Mouse (Mus musculus) lung, embryonic 14.5 days (tissue): ENCODE data around the gene Secisbp2l. TPM values are rescaled to one million over a fixed set of nuclear protein-coding genes. Genes with fewer than 3 reads are reported as not detected.

Experiments used
- ATAC-seq: fragments of 200-750 bp; cut with Nextera tagmentation; 2 replicates; pipeline ENCODE4 v1.8.0; 2017; ENCODE audit warnings: mild to moderate bottlenecking, moderate TSS enrichment, moderate library complexity; ENCODE audit not compliant: insufficient read depth
- DNase-seq: peaks from one replicate; pipeline ENCODE4 v3.0.0-alpha.2; 2015
- H3K27ac ChIP-seq: fragments of 300-500 bp; sonication (generic); 2 replicates; pipeline ENCODE4 v1.5.1; 2014; ENCODE audit warnings: low read depth, mild to moderate bottlenecking, moderate library complexity
- H3K27me3 ChIP-seq: fragments of 300-500 bp; sonication (generic); 2 replicates; pipeline ENCODE4 v1.6.1; 2014; ENCODE audit warnings: low read length, control low read depth; ENCODE audit not compliant: insufficient read depth
- H3K36me3 ChIP-seq: fragments of 300-500 bp; sonication (generic); 2 replicates; pipeline ENCODE4 v1.6.1; 2014; ENCODE audit warnings: control low read depth; ENCODE audit not compliant: insufficient read depth
- H3K4me1 ChIP-seq: fragments of 300-500 bp; sonication (generic); 2 replicates; pipeline ENCODE4 v1.6.1; 2014; ENCODE audit warnings: antibody characterized with exemption, control low read depth; ENCODE audit not compliant: insufficient read depth
- H3K4me2 ChIP-seq: fragments of 300-500 bp; sonication (generic); 2 replicates; pipeline ENCODE4 v1.6.1; 2014; ENCODE audit warnings: mild to moderate bottlenecking
- H3K4me3 ChIP-seq: fragments of 300-500 bp; sonication (generic); 2 replicates; pipeline ENCODE4 v1.5.1; 2014; ENCODE audit warnings: low read depth, low read length
- H3K9ac ChIP-seq: fragments of 300-500 bp; sonication (generic); 2 replicates; pipeline ENCODE4 v1.6.1; 2014
- H3K9me3 ChIP-seq: fragments of 300-500 bp; sonication (generic); 2 replicates; pipeline ENCODE4 v1.6.1; 2016; ENCODE audit warnings: low read depth, low read length, control low read depth
- CTCF ChIP-seq: IDR thresholded peaks from 2 replicates; pipeline ENCODE4 v1.5.1; 2016; ENCODE audit warnings: antibody characterized with exemption, low read depth
- WGBS: fragments of 180-500 bp; shearing (Covaris S2); extraction: QIAGEN DNeasy Blood & Tissue Kit; methylation state at CpG from one replicate; pipeline ENCODE4 v1.1.7; 2014; 5-methylcytosine and 5-hydroxymethylcytosine counted together
- polyA plus RNA-seq: library from polyadenylated mRNA; unstranded; fragments of >200 nt; fragmentation: Nextera tagmentation; extraction: Ambion mirVana; gene quantifications from 2 replicates; pipeline ENCODE4 v1.2.1, GENCODE M21; 2014

The Secisbp2l gene
- polyA plus RNA-seq, 1 experiment from 2014 or later: 22.6 TPM

DNA sequence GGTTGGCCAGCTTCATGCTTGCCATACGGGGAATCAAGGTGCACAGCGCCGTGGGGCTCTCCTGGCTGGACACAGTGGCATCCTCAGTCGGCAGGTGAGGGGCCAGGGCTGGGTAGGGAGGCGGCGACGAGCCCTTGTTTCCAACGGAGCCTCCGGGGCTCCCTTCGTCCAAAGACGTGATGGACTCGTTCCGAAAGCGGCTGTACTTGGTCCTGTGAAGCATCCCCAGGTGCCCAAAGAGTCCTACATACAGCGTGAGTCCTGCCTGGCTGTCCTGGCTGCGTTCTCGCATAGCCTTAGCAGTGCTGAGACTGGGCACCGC is 59.6 kb downstream of the Secisbp2l start:
- H3K4me1 ChIP-seq: 0 out of 2 replicates have a peak, but pooled peaks cover 3% of the 10 kb centered on the region
- no peak for TF ChIP-seq CTCF
- H3K4me2 ChIP-seq: peak overlapping the region; percentile 93
- 2% methylated on average over 18 of the region's 18 CpGs for WGBS
- H3K27ac ChIP-seq: no peak overlapping the region
- no peak for DNase-seq
- peak overlapping the region; percentile 44 for H3K4me3 ChIP-seq
- H3K27me3 ChIP-seq: peaks cover 28% of the 10 kb centered on the region
- no peaks in the 10 kb centered on the region for H3K9me3 ChIP-seq
- no peaks in the 10 kb centered on the region for H3K36me3 ChIP-seq
- no peak for ATAC-seq
- H3K9ac ChIP-seq: peak overlapping the region; percentile 44; the same call in 1 of the 2 replicates

DNA sequence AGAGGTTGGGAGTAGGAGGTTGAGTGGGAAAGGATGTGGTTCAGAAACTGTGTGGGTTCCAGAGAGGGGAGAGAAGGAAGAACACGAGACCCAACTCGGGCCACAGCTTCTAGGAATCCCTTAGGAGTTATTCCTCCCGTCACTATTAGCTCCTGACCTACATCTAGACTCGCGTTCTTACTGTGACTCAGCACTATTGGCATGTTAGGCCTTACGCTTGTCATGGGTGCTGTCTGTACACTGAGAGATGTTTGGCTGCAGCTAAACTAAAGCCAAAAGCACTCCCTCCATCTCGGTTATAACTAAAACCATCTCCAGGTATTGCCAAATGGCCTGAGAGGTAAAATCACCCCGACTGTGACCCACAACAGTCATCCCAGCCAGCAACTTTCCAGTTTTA is 66.1 kb downstream of the Secisbp2l start:
- H3K9ac ChIP-seq: no peak overlapping the region
- H3K9me3 ChIP-seq: no peaks in the 10 kb centered on the region
- H3K4me1 ChIP-seq: no peaks in the 10 kb centered on the region
- no peak overlapping the region for H3K27ac ChIP-seq
- ATAC-seq (no peak), DNase-seq (no peak)
- whole genome bisulfite sequencing: 74% methylated on average over 8 of the region's 8 CpGs
- H3K36me3 ChIP-seq: no peaks in the 10 kb centered on the region
- peaks cover 5% of the 10 kb centered on the region for H3K27me3 ChIP-seq
- no peak overlapping the region for H3K4me3 ChIP-seq
- no peak overlapping the region for H3K4me2 ChIP-seq
- TF ChIP-seq CTCF: no peak

DNA sequence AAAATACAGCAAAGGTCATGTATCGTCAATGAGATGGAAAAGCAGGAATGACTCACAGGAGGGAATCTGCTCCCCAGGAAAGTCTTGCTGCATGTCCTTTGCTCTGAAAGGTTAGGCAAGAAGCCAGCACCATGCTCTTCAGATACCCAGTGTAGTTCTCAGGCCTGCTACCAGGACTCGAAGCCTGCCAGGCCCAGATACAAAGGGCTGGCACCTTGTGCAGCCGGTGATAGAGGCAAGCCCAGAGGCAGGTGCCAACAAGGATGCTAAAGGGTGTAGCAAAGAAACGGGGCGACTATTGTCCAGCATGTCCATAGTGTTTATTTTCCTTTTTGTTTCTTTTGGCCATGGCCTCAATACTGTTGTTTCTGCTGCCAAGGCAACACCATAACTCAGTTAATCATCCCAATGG is 76.2 kb downstream of the Secisbp2l start:
- Histone ChIP-seq H3K9ac (no peak overlapping the region), H3K4me3 (no peak overlapping the region), H3K27ac (no peak overlapping the region), H3K9me3 (no peaks in the 10 kb centered on the region), H3K4me1 (0 out of 2 replicates have a peak, but pooled peaks cover 2% of the 10 kb centered on the region), H3K36me3 (no peaks in the 10 kb centered on the region), H3K27me3 (no peaks in the 10 kb centered on the region), H3K4me2 (no peak overlapping the region)
- TF ChIP-seq CTCF: no peak
- ATAC-seq (no peak), DNase-seq (no peak)
- 63% methylated on average over 5 of the region's 5 CpGs for WGBS

GRCm38 (mm10) chr2:125704907-125705631 is 77.6 kb downstream of the Secisbp2l start:
- 60% methylated on average over 12 of the region's 12 CpGs for WGBS
- no peak overlapping the region for H3K4me3 ChIP-seq
- H3K4me1 ChIP-seq: 0 out of 2 replicates have a peak, but pooled peaks cover 2% of the 10 kb centered on the region
- DNase-seq: no peak
- H3K36me3 ChIP-seq: no peaks in the 10 kb centered on the region
- no peak overlapping the region for H3K27ac ChIP-seq
- H3K9me3 ChIP-seq: no peaks in the 10 kb centered on the region
- ATAC-seq: no peak
- H3K27me3 ChIP-seq: no peaks in the 10 kb centered on the region
- no peak for TF ChIP-seq CTCF
- no peak overlapping the region for H3K4me2 ChIP-seq
- H3K9ac ChIP-seq: no peak overlapping the region

DNA sequence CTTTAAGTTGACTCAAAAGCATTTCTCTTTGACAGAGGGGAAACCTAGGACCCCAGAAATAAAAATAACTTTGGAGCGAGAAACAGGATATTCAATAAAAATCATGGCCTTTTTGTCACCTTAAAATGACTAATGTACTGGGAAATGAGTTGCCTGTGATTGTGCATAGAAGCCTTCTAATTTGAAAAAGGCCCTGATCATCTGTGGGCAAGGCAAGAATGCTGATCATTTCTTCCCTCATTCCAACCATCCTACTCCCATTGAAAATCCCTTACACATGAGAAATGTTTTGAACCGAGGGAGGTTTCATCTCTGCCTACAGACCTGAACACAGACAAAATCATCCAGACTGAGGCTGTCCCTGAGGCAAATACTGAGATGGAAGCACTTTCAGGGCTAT is 79.8 kb downstream of the Secisbp2l start:
- Histone ChIP-seq H3K27ac (no peak overlapping the region), H3K36me3 (no peaks in the 10 kb centered on the region), H3K4me1 (0 out of 2 replicates have a peak, but pooled peaks cover 2% of the 10 kb centered on the region), H3K4me2 (no peak overlapping the region), H3K9me3 (no peaks in the 10 kb centered on the region), H3K9ac (no peak overlapping the region), H3K27me3 (no peaks in the 10 kb centered on the region), H3K4me3 (no peak overlapping the region)
- no peak for DNase-seq
- no peak for TF ChIP-seq CTCF
- no peak for ATAC-seq
- WGBS: 72% methylated on average over 2 of the region's 2 CpGs

GRCm38 (mm10) chr2:125701606-125702005 is 81.1 kb downstream of the Secisbp2l start:
- Histone ChIP-seq H3K4me2 (no peak overlapping the region), H3K4me3 (no peak overlapping the region), H3K27me3 (no peaks in the 10 kb centered on the region), H3K36me3 (no peaks in the 10 kb centered on the region), H3K4me1 (0 out of 2 replicates have a peak, but pooled peaks cover 2% of the 10 kb centered on the region), H3K27ac (no peak overlapping the region), H3K9ac (no peak overlapping the region), H3K9me3 (no peaks in the 10 kb centered on the region)
- ATAC-seq (no peak), DNase-seq (no peak)
- no peak for TF ChIP-seq CTCF
- 69% methylated on average over 2 of the region's 2 CpGs for WGBS

DNA sequence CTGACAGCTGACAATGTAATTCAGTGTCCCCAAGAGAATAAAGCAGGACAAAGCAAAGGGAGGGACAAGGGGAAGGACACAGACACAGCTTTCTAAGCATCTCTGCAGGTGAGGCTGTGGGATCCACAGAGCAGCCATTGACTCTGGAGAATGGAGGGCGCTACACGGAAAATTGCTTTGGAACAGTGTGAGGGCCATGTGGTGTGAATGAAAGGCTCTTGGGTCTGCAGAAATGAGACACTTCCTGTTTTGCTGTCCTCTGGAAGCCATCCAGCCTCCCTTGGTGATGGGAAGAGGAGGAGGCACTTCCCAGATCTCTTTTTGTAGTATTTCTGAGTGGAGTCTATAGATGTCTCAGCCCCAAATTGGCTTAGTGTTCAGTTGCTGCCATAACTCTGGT is 86.5 kb downstream of the Secisbp2l start:
- H3K27ac ChIP-seq: peak overlapping the region; percentile 42; the same call in 1 of the 2 replicates
- no peak for TF ChIP-seq CTCF

More for the DNA sequence above, 86.5 kb downstream of the Secisbp2l start:
- DNase-seq (peak; percentile 63), ATAC-seq (peak; percentile 41; the same call in 1 of the 2 replicates)
- WGBS: 59% methylated on average over 2 of the region's 2 CpGs
- Histone ChIP-seq H3K36me3 (no peaks in the 10 kb centered on the region), H3K4me2 (no peak overlapping the region), H3K9me3 (no peaks in the 10 kb centered on the region), H3K9ac (no peak overlapping the region), H3K4me1 (peaks cover 7% of the 10 kb centered on the region; the same call in 1 of the 2 replicates), H3K27me3 (no peaks in the 10 kb centered on the region), H3K4me3 (no peak overlapping the region)
